Mouse (Mus musculus) neutrophil, adult 59 days (primary cell): Measurements from ENCODE around the gene Scel. TPM values are rescaled to one million over a fixed set of nuclear protein-coding genes. Genes with fewer than 3 reads are reported as not detected.

Experiments
- total RNA-seq, 2 experiments: library from RNA; stranded (reverse); gene quantifications; 1 replicate in 1 of 2; 2 replicates in 1 of 2; pipeline ENCODE4 v1.2.4; 2023

The Scel gene
- under 1 TPM in 1 of 2 experiments, not detected in 1; 0.22 TPM for total RNA-seq

GRCm38 (mm10) chr14:103512802-103513472 is at the start of gene Scel:
Gene Scel, plus strand, starts transcription at chr14:103513342.

GRCm38 (mm10) chr14:103649896-103650334 is 136.8 kb downstream of the Scel start, which contains the start of gene Slain1:
Gene Slain1, plus strand, starts transcription at chr14:103650228.

Other genes with a start within 250 kb of the Scel start
- gene Mycbp2, start 166.5 kb upstream of the Scel start, total RNA-seq = 10 to 100 TPM; 56.1 to 62.3 TPM
- gene Slain1, start 136.9 kb downstream of the Scel start, total RNA-seq = 1 to 10 TPM; 3.4 to 3.9 TPM